Mouse (Mus musculus) CH12.LX (cell line): Measurements from ENCODE around the gene Olfr270.

Experiments
- CTCF ChIP-seq, 2 experiments: IDR thresholded peaks in 1 of 2; conservative IDR thresholded peaks in 1 of 2; 2 replicates each; pipeline ENCODE4 v1.5.1; 2011 to 2012; ENCODE audit warnings: low read depth in 2 of 2, low read length in 2 of 2, improper control_type of control experiment in 1 of 2, inconsistent platforms in 1 of 2, mild to moderate bottlenecking in 1 of 2, moderate library complexity in 1 of 2
- MAFK ChIP-seq: IDR thresholded peaks from 2 replicates; pipeline ENCODE4 v1.6.1; 2011; ENCODE audit warnings: low read length, improper control_type of control experiment; ENCODE audit not compliant: insufficient replicate concordance
- MAZ ChIP-seq: IDR thresholded peaks from 2 replicates; pipeline ENCODE4 v1.6.1; 2012; ENCODE audit warnings: low read depth, mild to moderate bottlenecking, inconsistent platforms, low read length, improper control_type of control experiment, moderate library complexity
- NELFE ChIP-seq: IDR thresholded peaks from 2 replicates; pipeline ENCODE4 v1.6.1; 2011; ENCODE audit warnings: low read depth, low read length, improper control_type of control experiment
- POLR2A ChIP-seq: IDR thresholded peaks from 2 replicates; pipeline ENCODE4 v1.6.1; 2011; ENCODE audit warnings: low read depth, mild to moderate bottlenecking, improper control_type of control experiment, low read length
- USF2 ChIP-seq: conservative IDR thresholded peaks from 2 replicates; pipeline ENCODE4 v1.6.1; 2011; ENCODE audit warnings: low read depth, low read length, improper control_type of control experiment

- TF ChIP-seq USF2 (no peak), MAZ (no peak), POLR2A (no peak), MAFK (no peak), NELFE (no peak), CTCF (conservative IDR thresholded peaks at IDR 0.05 in 1 of 2, IDR thresholded peaks at IDR 0.05 in 1 of 2; ENCODE audit: low read depth in 2 of 2, low read length in 2 of 2) (no peak)
Measured at GRCm38 (mm10) chr4:52946665-52947064, 17.7 kb upstream of the Olfr270 start.
